ENCODE assay signal across 17 mouse cellular contexts in the genomic region with DNA sequence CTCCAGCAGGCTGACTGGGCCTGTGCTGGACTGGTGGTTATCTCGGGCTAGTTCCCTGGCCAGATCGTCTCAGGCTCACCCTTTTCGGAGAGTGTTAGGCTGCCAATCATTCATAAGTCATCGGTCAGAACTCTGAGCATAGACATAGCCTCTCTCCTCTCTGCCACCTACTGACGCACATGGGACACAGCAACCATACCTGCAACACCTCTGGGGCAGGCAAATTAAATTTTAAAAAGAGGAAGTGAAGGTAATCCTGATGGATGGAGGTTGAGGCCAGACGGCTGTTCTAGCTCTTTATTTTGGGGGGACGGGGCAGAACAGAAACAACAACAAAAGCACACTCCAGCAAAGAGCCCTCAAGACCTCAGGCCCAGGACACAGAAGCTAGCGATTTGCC. TPM values are rescaled to one million over a fixed set of nuclear protein-coding genes. Genes with fewer than 3 reads are reported as not detected.
DNase-seq lines count a peak whose midpoint lies in the region; ATAC-seq and TF ChIP-seq lines count a peak whose summit lies in the region.
"Had no signal": no experiment of that assay in that cellular context is flagged by ENCODE, and none has a peak within 500 bp of the region (broad histone marks: within the 10 kb centered on the region; RNA-seq: fewer than 3 reads in every experiment).

No protein-coding gene starts in this region.

- WGBS in hindbrain, postnatal 0 days, result 62% methylated on average over 8 of the region's 8 CpGs
- WGBS in hindbrain, embryonic 14.5 days, result 62% methylated on average over 8 of the region's 8 CpGs
- WGBS in lung, adult 2 months, result 55% methylated on average over 8 of the region's 8 CpGs

- H3K4me3 ChIP-seq in hindbrain, postnatal 0 days (ENCODE audit: low read length), result no peak overlapping the region
- H3K4me3 ChIP-seq in hindbrain, embryonic 14.5 days (replicated peaks; ENCODE audit: low read length), result no peak overlapping the region
- H3K4me3 ChIP-seq in lung, adult 2 months (replicated peaks; ENCODE audit: extremely low read depth, low read depth, low read length), result no peak overlapping the region
- H3K4me3 ChIP-seq: forebrain, embryonic 12.5 days; heart, embryonic 13.5 days; limb, embryonic 12.5 days; midbrain, embryonic 15.5 days had no signal

- H3K9me3 ChIP-seq in hindbrain, postnatal 0 days (ENCODE audit: low read length), result no peaks in the 10 kb centered on the region
- no peaks in the 10 kb centered on the region for H3K9me3 ChIP-seq in hindbrain, embryonic 14.5 days (ENCODE audit: control insufficient read depth, low read length)
- H3K9me3 ChIP-seq: forebrain, embryonic 12.5 days; heart, embryonic 13.5 days; limb, embryonic 12.5 days; midbrain, embryonic 15.5 days had no signal

- H3K4me1 ChIP-seq in hindbrain, postnatal 0 days (ENCODE audit: insufficient read depth, low read length), result peaks cover 16% of the 10 kb centered on the region
- peaks cover 19% of the 10 kb centered on the region for H3K4me1 ChIP-seq in hindbrain, embryonic 14.5 days (replicated peaks; ENCODE audit: control insufficient read depth, insufficient read depth, low read length)
- H3K4me1 ChIP-seq in lung, adult 2 months (ENCODE audit: control insufficient read depth, insufficient read depth, low read length), result no peaks in the 10 kb centered on the region

- H3K27me3 ChIP-seq in hindbrain, postnatal 0 days (ENCODE audit: insufficient read depth, low read length), result no peaks in the 10 kb centered on the region
- H3K27me3 ChIP-seq in hindbrain, embryonic 14.5 days (ENCODE audit: control insufficient read depth, insufficient read depth, low read length), result no peaks in the 10 kb centered on the region
- H3K27me3 ChIP-seq in splenic B cell, adult 2 months (ENCODE audit: control insufficient read depth, insufficient read depth, low read length, poor library complexity, severe bottlenecking), result no peaks in the 10 kb centered on the region
- H3K27me3 ChIP-seq: midbrain, embryonic 15.5 days had no signal

- no peak overlapping the region for H3K27ac ChIP-seq in hindbrain, postnatal 0 days
- H3K27ac ChIP-seq in hindbrain, embryonic 14.5 days, result no peak overlapping the region
- H3K27ac ChIP-seq: forebrain, embryonic 12.5 days; heart, embryonic 13.5 days; limb, embryonic 12.5 days; midbrain, embryonic 15.5 days had no signal

- no peak overlapping the region for H3K4me2 ChIP-seq in hindbrain, postnatal 0 days (ENCODE audit: low read depth, low read length)
- H3K4me2 ChIP-seq in hindbrain, embryonic 14.5 days (replicated peaks), result no peak overlapping the region
- H3K4me2 ChIP-seq: forebrain, embryonic 12.5 days; heart, embryonic 13.5 days; limb, embryonic 12.5 days; midbrain, embryonic 15.5 days had no signal

- H3K9ac ChIP-seq in hindbrain, postnatal 0 days (replicated peaks; ENCODE audit: low read length), result no peak overlapping the region
- no peak overlapping the region for H3K9ac ChIP-seq in hindbrain, embryonic 14.5 days
- H3K9ac ChIP-seq: forebrain, embryonic 12.5 days; heart, embryonic 13.5 days; limb, embryonic 12.5 days; midbrain, embryonic 15.5 days had no signal

- TF ChIP-seq CTCF in hindbrain, postnatal 0 days (IDR thresholded peaks at IDR 0.05; ENCODE audit: low read depth), result peak; percentile 65
- TF ChIP-seq CTCF in lung, adult 2 months (IDR thresholded peaks at IDR 0.05; ENCODE audit: insufficient read depth, low read length), result peak; percentile 32; the same call in 1 of the 2 replicates

- ATAC-seq in hindbrain, postnatal 0 days, result no peak
- ATAC-seq in hindbrain, embryonic 14.5 days (ENCODE audit: low FRiP score), result no peak
- ATAC-seq: inflammation-experienced regulatory T-cells, adult 6 months; midbrain, embryonic 15.5 days; Patski had no signal

- TF ChIP-seq POLR2A in lung, adult 2 months (IDR thresholded peaks at IDR 0.05; ENCODE audit: borderline replicate concordance, extremely low read depth, low read depth, low read length), result no peak

- H3K36me3 ChIP-seq in hindbrain, postnatal 0 days (ENCODE audit: insufficient read depth, low read length), result no peaks in the 10 kb centered on the region
- no peaks in the 10 kb centered on the region for H3K36me3 ChIP-seq in hindbrain, embryonic 14.5 days (replicated peaks; ENCODE audit: control insufficient read depth, insufficient read depth)
- no peaks in the 10 kb centered on the region for H3K36me3 ChIP-seq in splenic B cell, adult 2 months (ENCODE audit: control insufficient read depth, insufficient read depth, low read length, poor library complexity, severe bottlenecking)
- H3K36me3 ChIP-seq: forebrain, embryonic 12.5 days; heart, embryonic 13.5 days; limb, embryonic 12.5 days; midbrain, embryonic 15.5 days had no signal

- no peak for DNase-seq in hindbrain, postnatal 0 days (ENCODE audit: low spot score)
- DNase-seq in hindbrain, embryonic 14.5 days (ENCODE audit: low spot score), result no peak
- DNase-seq in lung, adult 2 months, result no peak
- DNase-seq in lung, postnatal 25 days (ENCODE audit: low spot score), result no peak
- DNase-seq in ES-CJ7 (ENCODE audit: low read depth, low spot score), result peak; percentile 31
- DNase-seq in splenic B cell, adult 2 months (ENCODE audit: low read depth, low spot score), result peak; percentile 8
- no peak for DNase-seq in natural killer cell, adult 2 months (ENCODE audit: low spot score in 2 of 2)
- DNase-seq: cerebellum, postnatal 10 days; heart, postnatal 4 days; lung, adult 18-20 months; thymus, postnatal 14 days had no signal

RNA-seq across cellular contexts. Expression of a gene that starts 55.3 kb away (rescaled TPM):
- 42.8 and 71.4 TPM in 2 replicates for total RNA-seq in hindbrain, postnatal 0 days (2014; rRNA removed)
- polyA plus RNA-seq in hindbrain, postnatal 0 days (2015; fragmentation: Nextera tagmentation; extraction: Ambion mirVana), result 40.8 and 43.1 TPM in 2 replicates
- polyA plus RNA-seq in hindbrain, embryonic 14.5 days (2014; fragmentation: Nextera tagmentation; extraction: Ambion mirVana), result 35.2 and 37.4 TPM in 2 replicates
- 258 and 317 TPM in 2 replicates for polyA plus RNA-seq in lung, adult 2 months (2012; rRNA removed)
- polyA plus RNA-seq: Patski had no signal

Comparison
In these comparisons a context has a peak if more than half of its experiments do, and no peak if none do; other contexts are left out.
1. DNase-seq: peak in ES-CJ7 (single experiment) and splenic B cell, adult 2 months (single experiment); none in hindbrain, postnatal 0 days (single experiment), hindbrain, embryonic 14.5 days (single experiment), lung, adult 2 months (single experiment), lung, postnatal 25 days (single experiment) and natural killer cell, adult 2 months (0 of 2).